Mouse (Mus musculus) urinary bladder, postnatal 4 days (tissue): ENCODE data around the gene Dusp2.

ENCODE experiments used
- DNase-seq, 2 experiments: peaks; one replicate each; pipeline ENCODE4 v3.0.0; 2021 to 2022; ENCODE audit warnings: low spot score in 2 of 2

The Dusp2 gene

GRCm38 (mm10) chr2:127367126-127367820, 31.3 kb downstream of the Dusp2 start:
- no peak for DNase-seq

- DNase-seq: no peak
Measured at GRCm38 (mm10) chr2:127369703-127370376, 33.9 kb downstream of the Dusp2 start.

- DNase-seq: no peak
Measured at GRCm38 (mm10) chr2:127370561-127371483, 34.9 kb downstream of the Dusp2 start.

DNA sequence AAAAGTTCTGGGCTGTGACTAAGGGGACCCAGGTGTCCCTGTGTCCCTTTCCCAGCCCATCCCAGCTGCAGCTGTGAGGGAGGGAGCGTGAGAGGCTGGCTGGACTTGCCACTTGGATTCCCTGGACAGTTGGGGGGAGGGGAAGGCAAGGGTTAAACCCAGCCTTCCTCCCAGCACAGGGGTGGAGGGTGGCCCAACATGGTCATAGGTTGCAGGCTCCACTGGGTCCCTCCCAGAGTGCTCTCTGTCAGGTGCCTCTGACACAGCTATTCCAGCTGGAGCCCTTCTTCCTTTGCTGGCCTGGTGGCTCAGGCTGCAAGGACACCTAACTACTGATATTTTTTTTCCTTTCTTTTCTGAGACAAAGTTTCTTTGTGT, 35.5 kb downstream of the Dusp2 start:
- DNase-seq: no peak

- no peak for DNase-seq
Measured at GRCm38 (mm10) chr2:127372082-127372481, 36.1 kb downstream of the Dusp2 start.

DNA sequence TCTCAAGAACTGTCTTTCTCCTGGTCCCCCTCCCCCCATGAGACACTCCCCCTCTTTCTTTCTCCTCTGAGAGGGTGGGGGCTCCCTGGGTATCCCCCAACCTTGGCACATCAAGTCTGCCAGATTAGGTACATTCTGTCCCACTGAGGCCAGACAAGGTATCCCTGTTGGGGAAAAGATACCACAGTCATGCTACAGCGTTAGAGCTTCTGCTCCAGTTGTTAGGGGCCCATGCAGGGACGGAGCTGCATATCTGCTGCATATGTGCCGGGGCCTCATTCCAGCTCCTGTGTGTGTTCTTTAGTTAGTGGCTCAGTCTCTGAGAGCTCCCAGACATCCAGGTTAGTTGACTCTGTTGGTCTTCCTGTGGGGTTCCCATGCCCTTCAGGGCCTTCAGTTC, 38.2 kb downstream of the Dusp2 start:
- no peak for DNase-seq

GRCm38 (mm10) chr2:127375087-127375486, 39.1 kb downstream of the Dusp2 start:
- no peak for DNase-seq

GRCm38 (mm10) chr2:127375759-127376341, 39.9 kb downstream of the Dusp2 start:
- DNase-seq: no peak

DNA sequence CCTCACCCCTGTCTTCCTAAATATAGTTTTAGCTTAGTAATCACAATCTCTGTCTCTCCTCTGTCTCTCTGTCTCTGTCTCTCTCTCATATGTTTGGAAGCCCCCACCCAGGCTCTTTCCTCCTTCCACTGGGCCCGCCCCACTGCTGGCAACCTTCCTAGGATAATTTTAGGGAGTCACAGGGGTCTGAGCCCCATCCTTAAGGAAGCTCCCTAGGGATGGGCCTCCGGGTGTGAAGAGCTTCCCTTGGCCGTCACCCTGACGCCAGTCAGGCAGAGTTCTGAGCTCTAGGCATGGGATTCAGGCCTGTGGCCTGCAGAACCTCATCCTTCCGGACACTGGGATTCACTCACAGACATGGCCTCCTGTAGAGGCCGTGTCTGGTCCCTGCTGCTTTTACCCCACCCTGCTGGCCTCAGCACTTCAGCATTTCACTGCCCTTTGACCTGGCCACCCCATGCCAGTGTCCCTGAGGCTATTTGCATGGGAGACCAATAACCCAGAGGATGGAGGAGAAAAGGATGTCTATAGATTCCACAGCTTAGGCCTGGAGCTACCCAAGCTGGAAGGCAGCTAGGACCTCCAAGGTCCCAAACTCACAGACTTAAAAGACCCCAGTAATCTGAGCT, 40.6 kb downstream of the Dusp2 start:
- DNase-seq: no peak

DNA sequence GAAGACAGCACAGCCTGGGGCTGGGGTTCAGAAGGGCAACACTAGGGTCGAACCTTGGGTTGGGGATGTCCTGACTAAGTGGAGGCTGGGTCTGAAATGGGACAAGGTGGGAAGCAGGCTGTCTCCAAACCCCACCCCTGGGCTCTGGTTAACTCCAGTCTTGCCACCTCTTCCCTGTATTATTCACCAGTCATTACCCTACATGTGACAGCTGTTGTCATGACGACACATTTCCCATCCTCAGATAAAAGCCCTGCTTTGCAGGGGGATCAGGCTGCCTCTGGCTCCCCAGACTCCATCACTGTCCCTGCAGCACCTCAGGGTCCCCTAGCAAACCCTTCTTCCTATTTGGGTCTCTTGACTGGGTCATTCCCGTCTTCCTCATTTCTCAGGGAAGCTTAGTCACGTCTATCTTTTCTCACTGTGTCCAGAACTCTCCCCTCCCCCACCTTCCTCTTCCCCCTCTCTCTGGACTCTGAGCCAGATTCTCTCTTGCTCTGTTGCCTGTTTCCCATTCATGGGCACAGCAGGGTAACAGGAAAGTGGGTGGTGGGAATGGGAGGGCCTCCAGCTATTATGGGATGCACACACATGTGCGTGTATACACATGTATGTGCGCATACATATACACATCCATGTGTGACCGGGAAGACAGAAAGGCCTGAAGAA, 42.1 kb downstream of the Dusp2 start:
- DNase-seq: no peak

DNA sequence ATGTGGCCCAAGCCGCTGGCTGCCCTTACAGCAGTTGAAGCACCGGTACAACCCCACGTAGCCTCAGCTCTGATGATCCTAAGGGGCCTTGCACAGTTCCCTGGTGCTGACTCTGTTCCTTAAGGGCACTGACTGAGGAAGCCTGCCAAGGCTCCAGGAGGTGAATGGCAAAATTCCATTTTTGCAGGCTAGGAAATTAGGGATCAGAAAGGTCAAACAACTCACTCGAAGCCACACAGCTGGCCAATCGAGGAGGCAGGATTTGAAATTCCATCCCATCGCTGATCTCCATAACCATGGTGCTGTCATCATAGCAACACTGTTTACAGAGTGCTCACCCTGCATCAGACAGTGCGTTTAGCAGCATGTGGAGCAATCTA, 42.6 kb downstream of the Dusp2 start:
- DNase-seq: no peak

GRCm38 (mm10) chr2:127379250-127379649, 43.3 kb downstream of the Dusp2 start:
- DNase-seq: no peak

GRCm38 (mm10) chr2:127383881-127384280, 47.9 kb downstream of the Dusp2 start:
- DNase-seq: no peak

GRCm38 (mm10) chr2:127387521-127387920, 51.6 kb downstream of the Dusp2 start:
- DNase-seq: no peak
